Mouse (Mus musculus): Measurements from ENCODE around the gene Gfod1. TPM values are rescaled to one million over a fixed set of nuclear protein-coding genes. Genes with fewer than 3 reads are reported as not detected.

Gfod1 gene
- total and polyA plus RNA-seq, 3 experiments = 0.30 to 0.70 (median 0.36) TPM

DNA sequence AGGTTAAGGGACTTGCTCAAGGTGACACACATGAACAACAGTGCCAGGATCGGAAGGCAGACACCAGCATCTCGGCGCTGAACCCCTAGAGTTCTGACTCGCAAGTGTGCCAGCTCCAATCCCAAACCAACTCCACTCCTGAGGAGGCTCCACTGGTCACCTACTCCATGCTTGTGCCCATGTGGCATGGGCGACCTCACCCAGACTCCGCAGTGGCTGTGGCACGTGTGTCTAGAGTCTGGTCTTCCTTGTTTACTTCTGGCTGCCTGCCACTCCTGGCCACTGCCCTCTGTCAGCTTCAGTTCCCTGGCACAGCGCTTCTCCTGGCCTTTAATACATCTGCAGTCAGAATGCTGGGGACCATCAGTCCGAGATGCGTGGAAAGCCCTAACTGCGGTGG is 728 bp upstream of the Gfod1 start:
- TF ChIP-seq HCFC1 (IDR thresholded peaks at IDR 0.05; ENCODE audit: low read depth, low read length) = no peak
- no peak for TF ChIP-seq ETS1 (conservative IDR thresholded peaks at IDR 0.05; ENCODE audit: low read depth, low read length)
- no peak for TF ChIP-seq PAX5 (IDR thresholded peaks at IDR 0.05; ENCODE audit: low read length)
- no peak for TF ChIP-seq NELFE (IDR thresholded peaks at IDR 0.05; ENCODE audit: low read depth, low read length)
- TF ChIP-seq RAD21 (IDR thresholded peaks at IDR 0.05; ENCODE audit: low read depth, low read length) = no peak
- TF ChIP-seq CHD2 (IDR thresholded peaks at IDR 0.05; ENCODE audit: low read length) = no peak
- no peak for TF ChIP-seq MYC (IDR thresholded peaks at IDR 0.05; ENCODE audit: low read depth, low read length)
- TF ChIP-seq SMC3 (IDR thresholded peaks at IDR 0.05; ENCODE audit: low read depth, low read length) = no peak
- TF ChIP-seq POLR2A (IDR thresholded peaks at IDR 0.05; ENCODE audit: low read depth, low read length) = no peak
- TF ChIP-seq UBTF (IDR thresholded peaks at IDR 0.05; ENCODE audit: low read depth, low read length) = no peak
- no peak for TF ChIP-seq ZNF384 (IDR thresholded peaks at IDR 0.05; ENCODE audit: low read depth, low read length)
- TF ChIP-seq NRF1 (IDR thresholded peaks at IDR 0.05; ENCODE audit: low read depth, low read length) = no peak
- no peak for TF ChIP-seq MEF2A (IDR thresholded peaks at IDR 0.05; ENCODE audit: borderline replicate concordance, low read depth, low read length)
- no peak for TF ChIP-seq RCOR1 (conservative IDR thresholded peaks at IDR 0.05; ENCODE audit: low read depth, low read length)
- TF ChIP-seq TCF12 (IDR thresholded peaks at IDR 0.05; ENCODE audit: low read depth, low read length) = no peak
- no peak for TF ChIP-seq JUN (IDR thresholded peaks at IDR 0.05; ENCODE audit: insufficient read depth, low read depth, low read length)
- TF ChIP-seq TBP (conservative IDR thresholded peaks at IDR 0.05; ENCODE audit: low read depth, low read length) = no peak
- TF ChIP-seq USF1 (IDR thresholded peaks at IDR 0.05; ENCODE audit: low read depth, low read length) = no peak
- TF ChIP-seq ZMIZ1 (IDR thresholded peaks at IDR 0.05; ENCODE audit: low read depth, low read length) = no peak
- no peak for TF ChIP-seq MAX (IDR thresholded peaks at IDR 0.05; ENCODE audit: low read length)
- Histone ChIP-seq H3K27ac (ENCODE audit: insufficient read depth, low read depth) (no peak overlapping the region), H3K4me3 (replicated peaks in 1 of 3; ENCODE audit: low read depth in 2 of 3, low read length in 2 of 3, poor library complexity in 1 of 3) (no peak overlapping the region), H3K36me3 (replicated peaks in 1 of 2; ENCODE audit: control insufficient read depth in 1 of 2, insufficient read depth in 1 of 2, low read length in 1 of 2) (no peaks in the 10 kb centered on the region), H3K4me2 (ENCODE audit: insufficient read depth, low read depth, poor library complexity, severe bottlenecking) (peak overlapping the region; percentile 85; the same call in 1 of the 2 replicates), H3K9me3 (replicated peaks; ENCODE audit: low read length) (peaks cover 9% of the 10 kb centered on the region), H3K9ac (ENCODE audit: insufficient read depth, low read depth) (no peak overlapping the region), H3K4me1 (ENCODE audit: control insufficient read depth in 1 of 2, insufficient read depth in 2 of 2) (peaks cover 8 to 32% of the 10 kb centered on the region in 2 experiments), H3K27me3 (replicated peaks) (peaks cover 45% of the 10 kb centered on the region), H3K79me2 (replicated peaks; ENCODE audit: control insufficient read depth, extremely low read depth, insufficient read depth, poor library complexity, severe bottlenecking) (no peaks in the 10 kb centered on the region)
- no peak for DNase-seq (ENCODE audit: extremely low read depth)
- dilution Hi-C loops (cut with MboI; ENCODE audit: extremely low pct_ligation_motif_present, extremely low pct_unique_long_range_greater_than_20kb, low sequenced_read_pairs) (no loop called here), in situ Hi-C loops (cut with MboI; ENCODE audit: low pct_ligation_motif_present, low pct_unique_long_range_greater_than_20kb, low sequenced_read_pairs) (no loop called here)

GRCm38 (mm10) chr13:43303161-43303965 is 609 bp downstream of the Gfod1 start:
- DNase-seq (ENCODE audit: extremely low read depth) = no peak

More at GRCm38 (mm10) chr13:43303161-43303965, 609 bp downstream of the Gfod1 start:
- H3K4me3 ChIP-seq (replicated peaks in 1 of 3; ENCODE audit: low read depth in 2 of 3, low read length in 2 of 3, poor library complexity in 1 of 3) = peak overlapping the region; percentile 32 to 53 (median 51)
- no peak for TF ChIP-seq GABPA (IDR thresholded peaks at IDR 0.05; ENCODE audit: insufficient replicate concordance, low read depth, low read length)
- TF ChIP-seq SIN3A (IDR thresholded peaks at IDR 0.05; ENCODE audit: low read length) = 0 out of 2 replicates have a peak, but pooled peaks have one; percentile 16
- peak; percentile 40 for TF ChIP-seq MXI1 (IDR thresholded peaks at IDR 0.05; ENCODE audit: low read depth, low read length)
- TF ChIP-seq CTCF (conservative IDR thresholded peaks at IDR 0.05 in 1 of 2, IDR thresholded peaks at IDR 0.05 in 1 of 2; ENCODE audit: low read depth in 2 of 2, low read length in 2 of 2) = no peak
- no peak for TF ChIP-seq JUND (conservative IDR thresholded peaks at IDR 0.05; ENCODE audit: low read depth, low read length)
- TF ChIP-seq JUN (IDR thresholded peaks at IDR 0.05; ENCODE audit: insufficient read depth, low read depth, low read length) = no peak
- peak; percentile 69; the same call in 1 of the 2 replicates for TF ChIP-seq UBTF (IDR thresholded peaks at IDR 0.05; ENCODE audit: low read depth, low read length)
- H3K9ac ChIP-seq (ENCODE audit: insufficient read depth, low read depth) = peak overlapping the region; percentile 33; the same call in 1 of the 2 replicates
- peaks cover 45% of the 10 kb centered on the region for H3K27me3 ChIP-seq (replicated peaks)
- in situ Hi-C loops (cut with MboI; ENCODE audit: low pct_ligation_motif_present, low pct_unique_long_range_greater_than_20kb, low sequenced_read_pairs) = no loop called here
- peaks cover 8 to 32% of the 10 kb centered on the region in 2 experiments for H3K4me1 ChIP-seq (ENCODE audit: control insufficient read depth in 1 of 2, insufficient read depth in 2 of 2)
- peak overlapping the region; percentile 85 for H3K4me2 ChIP-seq (ENCODE audit: insufficient read depth, low read depth, poor library complexity, severe bottlenecking)
- H3K9me3 ChIP-seq (replicated peaks; ENCODE audit: low read length) = peaks cover 2% of the 10 kb centered on the region
- H3K36me3 ChIP-seq (replicated peaks in 1 of 2; ENCODE audit: control insufficient read depth in 1 of 2, insufficient read depth in 1 of 2, low read length in 1 of 2) = no peaks in the 10 kb centered on the region
- dilution Hi-C loops (cut with MboI; ENCODE audit: extremely low pct_ligation_motif_present, extremely low pct_unique_long_range_greater_than_20kb, low sequenced_read_pairs) = no loop called here
- no peaks in the 10 kb centered on the region for H3K79me2 ChIP-seq (replicated peaks; ENCODE audit: control insufficient read depth, extremely low read depth, insufficient read depth, poor library complexity, severe bottlenecking)
- H3K27ac ChIP-seq (ENCODE audit: insufficient read depth, low read depth) = no peak overlapping the region
